Mouse (Mus musculus) CH12.LX (cell line): ENCODE measurements around the gene Arhgap28.

Source experiments
- CTCF ChIP-seq, 2 experiments: IDR thresholded peaks in 1 of 2; conservative IDR thresholded peaks in 1 of 2; 2 replicates each; pipeline ENCODE4 v1.5.1; 2011 to 2012; ENCODE audit warnings: low read depth in 2 of 2, low read length in 2 of 2, improper control_type of control experiment in 1 of 2, inconsistent platforms in 1 of 2, mild to moderate bottlenecking in 1 of 2, moderate library complexity in 1 of 2
- ELF1 ChIP-seq: IDR thresholded peaks from 2 replicates; pipeline ENCODE4 v1.6.1; 2014; ENCODE audit warnings: low read depth, mild to moderate bottlenecking, inconsistent platforms, low read length, improper control_type of control experiment
- HCFC1 ChIP-seq: IDR thresholded peaks from 2 replicates; pipeline ENCODE4 v1.6.1; 2012; ENCODE audit warnings: low read depth, mild to moderate bottlenecking, inconsistent platforms, low read length, improper control_type of control experiment
- JUND ChIP-seq: conservative IDR thresholded peaks from 2 replicates; pipeline ENCODE4 v1.6.1; 2011; ENCODE audit warnings: low read depth, low read length, improper control_type of control experiment
- MAFK ChIP-seq: IDR thresholded peaks from 2 replicates; pipeline ENCODE4 v1.6.1; 2011; ENCODE audit warnings: low read length, improper control_type of control experiment; ENCODE audit not compliant: insufficient replicate concordance
- MXI1 ChIP-seq: IDR thresholded peaks from 2 replicates; pipeline ENCODE4 v1.6.1; 2011; ENCODE audit warnings: mild to moderate bottlenecking, low read depth, low read length, improper control_type of control experiment
- MYC ChIP-seq: IDR thresholded peaks from 2 replicates; pipeline ENCODE4 v1.6.1; 2011; ENCODE audit warnings: low read depth, mild to moderate bottlenecking, improper control_type of control experiment, low read length
- PAX5 ChIP-seq: IDR thresholded peaks from 2 replicates; pipeline ENCODE4 v1.6.1; 2012; ENCODE audit warnings: low read length, inconsistent platforms, mixed read lengths
- POLR2A ChIP-seq: IDR thresholded peaks from 2 replicates; pipeline ENCODE4 v1.6.1; 2011; ENCODE audit warnings: low read depth, mild to moderate bottlenecking, improper control_type of control experiment, low read length
- RAD21 ChIP-seq: IDR thresholded peaks from 2 replicates; pipeline ENCODE4 v1.6.1; 2011; ENCODE audit warnings: low read depth, mild to moderate bottlenecking, low read length, improper control_type of control experiment, moderate library complexity
- SMC3 ChIP-seq: IDR thresholded peaks from 2 replicates; pipeline ENCODE4 v1.6.1; 2011; ENCODE audit warnings: low read depth, low read length, improper control_type of control experiment
- UBTF ChIP-seq: IDR thresholded peaks from 2 replicates; pipeline ENCODE4 v1.6.1; 2012; ENCODE audit warnings: low read depth, mild to moderate bottlenecking, inconsistent platforms, low read length, improper control_type of control experiment, moderate library complexity
- ZC3H11A ChIP-seq: IDR thresholded peaks from 2 replicates; pipeline ENCODE4 v1.6.1; 2012; ENCODE audit warnings: low read depth, mild to moderate bottlenecking, inconsistent platforms, low read length, improper control_type of control experiment
- ZNF384 ChIP-seq: IDR thresholded peaks from 2 replicates; pipeline ENCODE4 v1.6.1; 2012; ENCODE audit warnings: low read depth, low read length, improper control_type of control experiment, inconsistent platforms

- TF ChIP-seq JUND, result no peak
- no peak for TF ChIP-seq SMC3
- no peak for TF ChIP-seq ZC3H11A
- no peak for TF ChIP-seq ZNF384
- TF ChIP-seq PAX5, result no peak
- no peak for TF ChIP-seq UBTF
- no peak for TF ChIP-seq CTCF (conservative IDR thresholded peaks at IDR 0.05 in 1 of 2, IDR thresholded peaks at IDR 0.05 in 1 of 2; ENCODE audit: low read depth in 2 of 2, low read length in 2 of 2)
- TF ChIP-seq MAFK, result no peak
- TF ChIP-seq RAD21, result no peak
- TF ChIP-seq MXI1, result no peak
- TF ChIP-seq POLR2A, result no peak
- no peak for TF ChIP-seq HCFC1
- no peak for TF ChIP-seq MYC
- TF ChIP-seq ELF1, result no peak
Observed at GRCm38 (mm10) chr17:67988920-67989621, 14.8 kb downstream of the Arhgap28 start.
